Mouse (Mus musculus) hindbrain, embryonic 11.5 days (tissue): ENCODE results near the gene Plxna3. TPM values are rescaled to one million over a fixed set of nuclear protein-coding genes. Genes with fewer than 3 reads are reported as not detected.

Experiments used
- ATAC-seq: fragments of 200-750 bp; cut with Nextera tagmentation; 2 replicates; pipeline ENCODE4 v1.8.0; 2017; ENCODE audit warnings: mild to moderate bottlenecking, moderate TSS enrichment, moderate library complexity; ENCODE audit not compliant: low FRiP score
- DNase-seq: peaks from one replicate; pipeline ENCODE4 v3.0.0-alpha.2; 2015; ENCODE audit warnings: low spot score
- H3K27ac ChIP-seq: fragments of 300-500 bp; sonication (generic); 2 replicates; pipeline ENCODE4 v1.5.1; 2014; ENCODE audit warnings: mild to moderate bottlenecking, low read depth, low read length
- H3K27me3 ChIP-seq: fragments of 300-500 bp; sonication (generic); 2 replicates; pipeline ENCODE4 v1.6.1; 2014; ENCODE audit warnings: mild to moderate bottlenecking, low read length, moderate library complexity, mixed read lengths; ENCODE audit not compliant: control insufficient read depth, insufficient read depth
- H3K36me3 ChIP-seq: fragments of 300-500 bp; sonication (generic); 2 replicates; pipeline ENCODE4 v1.6.1; 2014; ENCODE audit warnings: mild to moderate bottlenecking, low read length, moderate library complexity, mixed read lengths; ENCODE audit not compliant: control insufficient read depth, insufficient read depth
- H3K4me1 ChIP-seq: fragments of 300-500 bp; sonication (generic); replicated peaks from 2 replicates; pipeline ENCODE4 v1.6.1; 2014; ENCODE audit warnings: low read length, mixed read lengths; ENCODE audit not compliant: control insufficient read depth, insufficient read depth
- H3K4me2 ChIP-seq: fragments of 300-500 bp; sonication (generic); replicated peaks from 2 replicates; pipeline ENCODE4 v1.6.1; 2014; ENCODE audit warnings: mild to moderate bottlenecking, low read depth, low read length
- H3K4me3 ChIP-seq: fragments of 300-500 bp; sonication (generic); 2 replicates; pipeline ENCODE4 v1.5.1; 2014; ENCODE audit warnings: low read depth, low read length
- H3K9ac ChIP-seq: fragments of 300-500 bp; sonication (generic); 2 replicates; pipeline ENCODE4 v1.6.1; 2014; ENCODE audit warnings: low read depth, low read length
- H3K9me3 ChIP-seq: fragments of 300-500 bp; sonication (generic); 2 replicates; pipeline ENCODE4 v1.6.1; 2016; ENCODE audit warnings: low read length; ENCODE audit not compliant: control insufficient read depth
- WGBS: fragments of 180-500 bp; shearing (Covaris S2); extraction: QIAGEN DNeasy Blood & Tissue Kit; methylation state at CpG from one replicate; pipeline ENCODE4 v1.1.7; 2014; 5-methylcytosine and 5-hydroxymethylcytosine counted together
- polyA plus RNA-seq: library from polyadenylated mRNA; unstranded; fragments of >200 nt; fragmentation: Nextera tagmentation; extraction: Ambion mirVana; gene quantifications from 2 replicates; pipeline ENCODE4 v1.2.1, GENCODE M21; 2014

Gene Plxna3
- polyA plus RNA-seq, 1 experiment from 2014 or later = 22.3 TPM

DNA sequence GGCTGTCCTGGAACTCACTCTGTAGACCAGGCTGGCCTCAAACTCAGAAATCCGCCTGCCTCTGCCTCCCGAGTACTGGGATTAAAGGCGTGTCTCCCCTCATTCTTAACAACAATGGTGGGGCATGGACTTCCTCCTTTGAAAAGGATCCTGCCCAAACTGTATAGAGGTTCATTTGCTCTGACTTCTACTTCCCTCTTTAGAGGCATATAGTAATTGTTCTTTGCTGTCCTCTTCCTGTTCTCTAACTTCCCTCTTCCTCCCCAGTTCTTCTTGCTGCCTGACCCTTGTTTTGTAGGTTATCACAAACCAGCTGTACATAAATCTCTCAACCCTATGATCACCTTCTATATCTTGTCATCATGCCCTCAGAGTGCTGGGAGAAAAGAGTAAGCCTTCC is 29.1 kb upstream of the Plxna3 start:
- H3K36me3 ChIP-seq = no peaks in the 10 kb centered on the region
- no peaks in the 10 kb centered on the region for H3K4me1 ChIP-seq
- H3K9ac ChIP-seq = no peak overlapping the region
- no peaks in the 10 kb centered on the region for H3K27me3 ChIP-seq
- no peak overlapping the region for H3K27ac ChIP-seq
- H3K4me3 ChIP-seq = no peak overlapping the region
- no peaks in the 10 kb centered on the region for H3K9me3 ChIP-seq
- WGBS = 79% methylated on average over 3 of the region's 3 CpGs
- no peak for ATAC-seq
- no peak overlapping the region for H3K4me2 ChIP-seq
- no peak for DNase-seq

DNA sequence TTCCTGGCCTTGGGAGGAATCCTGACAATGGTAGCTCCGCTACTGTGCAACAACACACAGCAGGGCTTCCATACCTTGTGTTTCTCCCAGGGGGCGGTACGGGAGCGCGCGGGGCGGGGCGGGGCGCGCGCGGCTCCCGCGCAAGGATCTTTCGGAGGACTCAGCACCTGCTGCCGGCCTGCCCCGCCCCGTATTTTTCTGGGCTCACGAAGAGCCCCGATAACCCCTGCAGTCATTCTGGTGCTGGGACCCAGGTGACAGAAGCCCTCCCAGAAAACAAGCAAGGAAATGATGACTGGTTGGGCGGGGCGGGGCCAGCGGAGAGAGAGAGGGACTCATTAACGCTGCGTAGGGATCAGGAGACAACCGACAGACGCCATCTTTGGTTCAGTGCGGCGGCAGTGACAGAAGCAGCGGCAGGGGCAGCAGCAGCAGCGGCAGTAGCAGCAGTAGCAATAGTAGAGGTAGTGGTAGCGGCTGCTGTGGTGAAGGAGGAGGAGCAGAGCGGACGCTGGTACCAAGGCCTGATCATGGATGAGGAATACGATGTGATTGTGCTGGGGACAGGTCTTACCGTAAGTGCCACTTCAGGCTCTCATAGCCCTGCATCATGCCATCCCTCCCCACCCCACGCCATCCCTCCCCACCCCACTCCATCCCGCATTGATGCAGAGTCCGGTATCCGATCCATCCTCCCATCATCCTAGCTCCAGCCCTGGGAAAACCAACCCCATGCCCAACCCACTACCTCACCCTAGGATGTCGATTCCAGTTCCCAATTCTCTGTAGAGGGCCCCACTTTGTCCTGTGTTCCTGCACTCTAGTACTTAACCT is 23.8 kb upstream of the Plxna3 start, which contains the start of gene Gdi1:
Gene Gdi1, plus strand, starts transcription at position 132 of the 834 bp plus-strand sequence.
- H3K4me3 ChIP-seq = peak within 1 kb of the TSS; percentile 65
- WGBS = 12% methylated on average over 35 of the region's 41 CpGs
- no peaks in the 10 kb centered on the region for H3K36me3 ChIP-seq
- DNase-seq = peak; percentile 82
- peak within 1 kb of the TSS; percentile 80 for H3K9ac ChIP-seq
- peak; percentile 85 for ATAC-seq
- no peaks in the 10 kb centered on the region for H3K4me1 ChIP-seq
- H3K27ac ChIP-seq = peak within 1 kb of the TSS; percentile 88
- no peaks in the 10 kb centered on the region for H3K9me3 ChIP-seq
- H3K4me2 ChIP-seq = peak within 1 kb of the TSS; percentile 66
- H3K27me3 ChIP-seq = no peaks in the 10 kb centered on the region

DNA sequence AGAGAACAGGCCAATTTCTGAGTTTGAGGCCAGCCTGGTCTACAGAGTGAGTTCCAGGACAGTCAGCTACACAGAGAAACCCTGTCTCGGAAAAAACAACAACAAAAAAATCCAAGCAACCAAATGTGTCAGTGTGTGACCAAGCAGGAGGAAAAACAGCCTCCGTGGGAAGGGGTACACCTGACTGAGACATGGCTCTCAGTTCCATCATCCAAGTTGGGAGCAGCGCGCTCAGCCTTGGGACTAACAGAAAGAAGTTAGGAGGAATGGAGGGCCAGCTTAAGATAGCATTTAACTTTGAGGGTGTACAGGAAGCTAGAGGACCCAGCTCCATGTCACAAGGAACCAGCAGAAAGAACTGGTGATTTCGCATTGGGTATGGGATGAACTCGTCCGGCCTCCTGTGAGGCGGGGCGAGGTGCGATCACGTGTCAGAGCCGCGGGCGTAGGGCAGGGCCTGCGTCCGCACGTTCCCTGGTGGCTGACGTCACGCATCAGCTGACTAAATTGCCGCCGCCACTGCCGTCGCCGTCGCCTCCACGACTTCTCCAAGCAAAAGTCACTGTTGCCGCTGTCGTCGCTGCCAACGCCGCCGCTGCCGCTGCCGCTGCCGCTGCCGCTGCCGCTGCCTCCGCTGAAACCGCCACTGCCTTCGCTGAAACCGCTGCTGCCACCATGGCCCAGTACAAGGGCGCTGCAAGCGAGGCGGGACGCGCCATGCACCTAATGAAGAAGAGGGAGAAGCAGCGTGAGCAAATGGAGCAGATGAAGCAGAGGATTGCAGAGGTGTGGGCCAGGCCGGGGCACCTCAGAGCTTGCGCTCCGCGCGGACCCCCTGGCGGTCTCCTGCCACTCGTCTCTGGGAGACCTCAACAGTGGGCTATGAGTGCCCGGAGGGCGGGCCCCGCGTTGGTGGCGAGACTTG is 16.1 kb upstream of the Plxna3 start, which contains the start of gene Fam50a:
Gene Fam50a, plus strand, starts transcription at position 494 of the 925 bp plus-strand sequence.
- Histone ChIP-seq H3K4me2 (peak within 1 kb of the TSS; percentile 72), H3K4me3 (peak within 1 kb of the TSS; percentile 51), H3K9ac (peak within 1 kb of the TSS; percentile 67), H3K27me3 (no peaks in the 10 kb centered on the region), H3K9me3 (no peaks in the 10 kb centered on the region), H3K36me3 (no peaks in the 10 kb centered on the region), H3K4me1 (no peaks in the 10 kb centered on the region), H3K27ac (peak within 1 kb of the TSS; percentile 60)
- 12% methylated on average over 39 of the region's 59 CpGs for WGBS
- DNase-seq (peak; percentile 84), ATAC-seq (peak; percentile 95)

DNA sequence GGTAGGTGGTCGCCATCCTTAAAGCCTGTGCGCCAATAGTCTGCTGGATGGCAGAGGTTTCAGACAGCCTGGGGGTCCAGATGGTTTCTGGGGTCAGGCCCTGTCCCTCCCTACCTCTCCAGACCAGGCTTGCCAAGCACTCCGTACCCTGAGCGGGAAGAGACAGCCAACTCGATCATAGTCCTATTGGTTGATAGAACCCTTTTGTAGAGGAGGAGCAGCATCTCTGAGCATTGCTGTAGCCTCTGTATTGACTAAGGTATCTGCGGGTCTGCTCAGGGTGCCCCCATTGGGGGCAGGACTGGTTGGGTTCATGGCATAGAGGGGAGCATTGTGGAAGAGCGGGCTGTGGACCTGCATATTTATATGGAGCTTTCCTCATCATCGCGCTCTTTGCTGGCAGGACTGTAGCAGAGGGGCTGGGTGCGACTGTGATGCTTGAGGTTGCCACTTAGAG is 377 bp downstream of the Plxna3 start:
- DNase-seq = no peak
- H3K4me3 ChIP-seq = peak overlapping the region; percentile 52
- no peaks in the 10 kb centered on the region for H3K36me3 ChIP-seq
- H3K4me1 ChIP-seq = peaks cover 3% of the 10 kb centered on the region; the same call in 1 of the 2 replicates
- H3K9ac ChIP-seq = peak overlapping the region; percentile 64
- H3K4me2 ChIP-seq = peak overlapping the region; percentile 59
- 17% methylated on average over 8 of the region's 10 CpGs for WGBS
- ATAC-seq = peak; percentile 49
- no peaks in the 10 kb centered on the region for H3K27me3 ChIP-seq
- no peaks in the 10 kb centered on the region for H3K9me3 ChIP-seq
- no peak overlapping the region for H3K27ac ChIP-seq

DNA sequence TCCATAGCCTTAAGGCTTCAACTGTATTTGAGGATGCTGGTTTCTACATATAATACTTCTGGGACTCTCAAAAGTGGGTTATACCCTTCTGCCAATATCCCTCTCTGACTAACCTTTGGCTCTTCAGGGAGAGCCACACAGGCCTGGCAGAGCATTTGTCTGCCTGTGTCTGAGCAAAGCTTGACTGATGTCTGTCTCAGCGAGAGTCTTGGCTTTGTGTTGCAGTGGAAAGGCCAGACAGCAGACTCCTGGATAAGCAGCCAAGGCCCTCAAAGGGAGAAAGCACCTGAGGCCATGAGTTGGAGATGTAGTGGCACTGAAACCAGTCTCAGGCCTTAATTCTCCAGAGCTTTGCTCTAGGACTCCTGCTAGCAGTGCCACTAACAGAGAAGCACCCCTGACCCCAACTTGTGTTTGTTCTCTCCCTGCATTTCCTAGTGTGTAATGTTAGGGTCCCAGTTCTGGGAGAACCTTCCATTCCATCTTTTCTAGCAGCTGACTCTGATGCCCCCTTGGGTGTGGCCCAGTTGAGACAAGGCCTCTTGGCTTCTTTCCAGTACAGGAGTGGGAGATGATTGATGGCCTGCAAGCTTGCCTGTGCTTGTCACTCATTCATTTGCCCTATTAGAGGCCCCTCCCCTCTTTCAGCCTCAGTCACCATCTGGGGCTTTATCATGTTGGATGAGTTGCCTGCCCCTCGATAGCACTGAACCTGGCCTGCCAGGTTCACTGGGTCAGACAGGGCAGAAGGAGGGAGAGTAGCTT is 1.5 kb downstream of the Plxna3 start:
- DNase-seq (peak; percentile 12), ATAC-seq (no peak; the same call in 1 of the 2 replicates)
- peak overlapping the region; percentile 59 for H3K4me2 ChIP-seq
- no peaks in the 10 kb centered on the region for H3K27me3 ChIP-seq
- 0 out of 2 replicates have a peak overlapping the region, but pooled peaks have one; percentile 1 for H3K27ac ChIP-seq
- no peaks in the 10 kb centered on the region for H3K36me3 ChIP-seq
- H3K9ac ChIP-seq = peak overlapping the region; percentile 64
- H3K4me1 ChIP-seq = peaks cover 3% of the 10 kb centered on the region; the same call in 1 of the 2 replicates
- H3K9me3 ChIP-seq = no peaks in the 10 kb centered on the region
- WGBS = 36% methylated on average over 2 of the region's 2 CpGs
- peak overlapping the region; percentile 52 for H3K4me3 ChIP-seq

DNA sequence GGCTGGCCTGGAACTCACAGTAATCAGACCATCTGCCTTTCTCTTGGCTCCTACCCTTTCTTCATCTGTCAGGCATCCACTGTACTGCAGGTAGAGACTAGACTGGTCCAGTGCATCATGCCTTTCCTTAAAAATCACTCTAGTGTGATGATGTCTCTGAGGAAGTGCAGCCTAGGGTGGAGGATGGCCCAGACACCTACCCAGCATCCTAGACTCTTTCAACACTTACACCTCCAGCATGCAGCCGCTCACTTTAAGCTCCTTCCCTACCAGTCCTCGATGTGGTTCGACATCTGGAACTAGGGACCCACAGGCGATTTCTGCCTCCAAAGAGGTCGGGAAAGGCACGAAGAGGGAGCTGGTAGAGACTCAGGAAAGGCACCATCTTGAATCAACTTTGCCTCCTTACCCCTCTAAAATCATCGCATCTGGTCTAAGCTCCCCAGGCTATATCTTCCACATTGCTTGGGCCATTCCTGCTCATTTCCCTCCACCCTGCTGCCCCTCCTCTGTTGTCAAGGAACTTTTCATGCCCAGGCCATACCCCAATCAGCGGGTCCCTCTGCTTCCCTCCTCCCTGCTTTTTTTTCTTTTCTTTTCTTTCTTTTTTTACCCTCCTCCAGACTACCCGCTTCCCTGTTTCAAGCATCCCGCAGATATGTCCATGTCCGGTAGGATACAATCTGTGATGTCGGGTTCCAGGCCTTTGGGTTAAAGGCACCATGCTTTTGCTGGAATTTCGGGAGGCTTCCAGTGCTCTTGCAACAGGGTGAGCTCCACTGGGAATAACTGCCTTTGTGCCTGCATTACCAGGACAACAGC is 24.0 kb downstream of the Plxna3 start:
- 22% methylated on average over 13 of the region's 13 CpGs for WGBS
- DNase-seq = peak; percentile 1
- H3K9me3 ChIP-seq = no peaks in the 10 kb centered on the region
- no peaks in the 10 kb centered on the region for H3K4me1 ChIP-seq
- ATAC-seq = peak; percentile 64
- peak overlapping the region; percentile 45 for H3K4me2 ChIP-seq
- H3K36me3 ChIP-seq = no peaks in the 10 kb centered on the region
- H3K27ac ChIP-seq = no peak overlapping the region
- H3K9ac ChIP-seq = peak overlapping the region; percentile 48
- H3K27me3 ChIP-seq = no peaks in the 10 kb centered on the region
- peak overlapping the region; percentile 39 for H3K4me3 ChIP-seq

DNA sequence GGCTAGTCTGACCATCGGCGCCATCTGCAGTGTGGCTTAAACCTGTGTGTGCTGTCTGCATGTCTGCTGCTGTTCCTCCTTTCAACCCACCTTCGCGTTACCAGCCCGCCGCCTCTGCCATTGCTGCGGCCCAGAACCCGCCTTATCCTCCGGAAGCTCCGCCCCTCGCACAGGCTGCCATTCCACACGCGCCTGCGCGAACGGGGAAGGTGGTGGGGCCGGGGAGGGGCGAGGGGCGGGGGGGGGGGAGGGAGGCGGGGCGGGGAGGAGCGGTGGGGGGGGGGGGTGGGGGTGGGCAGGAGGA is 24.6 kb downstream of the Plxna3 start, which contains the start of gene Lage3:
Gene Lage3, minus strand, starts transcription at position 152 of the 304 bp plus-strand sequence.
- H3K27me3 ChIP-seq = no peaks in the 10 kb centered on the region
- H3K9me3 ChIP-seq = no peaks in the 10 kb centered on the region
- peak within 1 kb of the TSS; percentile 45 for H3K4me2 ChIP-seq
- ATAC-seq (peak; percentile 84), DNase-seq (peak; percentile 77)
- no peaks in the 10 kb centered on the region for H3K36me3 ChIP-seq
- H3K27ac ChIP-seq = no peak within 1 kb of the TSS
- peak within 1 kb of the TSS; percentile 39 for H3K4me3 ChIP-seq
- no peaks in the 10 kb centered on the region for H3K4me1 ChIP-seq
- H3K9ac ChIP-seq = peak within 1 kb of the TSS; percentile 48
- 9% methylated on average over 6 of the region's 22 CpGs for WGBS
